Mouse (Mus musculus) olfactory bulb, adult 2 months (tissue): ENCODE data around the gene Etfb.

ENCODE experiments used
- CTCF ChIP-seq: fragments of 200-500 bp; IDR thresholded peaks from 2 replicates; pipeline ENCODE4 v1.5.1; 2012; ENCODE audit warnings: low read depth, mild to moderate bottlenecking, low read length, moderate library complexity; ENCODE audit not compliant: insufficient read depth
- POLR2A ChIP-seq: fragments of 200-500 bp; IDR thresholded peaks from 2 replicates; pipeline ENCODE4 v1.6.1; 2012; ENCODE audit warnings: mild to moderate bottlenecking, low read depth, low read length, moderate library complexity; ENCODE audit not compliant: insufficient read depth

DNA sequence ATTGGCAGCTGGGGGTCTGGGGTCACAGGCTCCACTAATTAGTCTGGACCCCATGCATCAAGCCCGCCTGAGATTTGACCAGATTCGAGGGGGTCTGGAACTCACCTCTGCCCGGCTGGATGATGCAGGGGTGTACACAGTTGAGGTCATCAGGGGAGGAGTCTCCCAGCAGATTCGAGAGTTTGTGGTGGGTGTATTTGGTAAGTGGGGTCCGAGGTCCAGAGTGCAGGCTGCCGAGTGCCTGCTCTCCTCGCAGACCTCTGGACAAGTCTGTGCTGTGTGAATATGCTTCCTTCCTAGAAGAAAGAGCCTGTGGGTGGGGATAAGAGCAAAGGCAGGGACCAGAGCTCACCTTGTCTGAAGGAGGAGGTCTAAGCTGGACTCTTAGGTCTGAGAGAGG lies 20.1 kb downstream of the Etfb start:
- TF ChIP-seq POLR2A (no peak), CTCF (no peak)
